Mouse (Mus musculus): ENCODE results near the gene Uspl1.
"Not testable (repeated sequence)": the region's sequence is repeated elsewhere in the genome, so short reads cannot be mapped to it uniquely, and the experiment has no call there.

Uspl1 gene

DNA sequence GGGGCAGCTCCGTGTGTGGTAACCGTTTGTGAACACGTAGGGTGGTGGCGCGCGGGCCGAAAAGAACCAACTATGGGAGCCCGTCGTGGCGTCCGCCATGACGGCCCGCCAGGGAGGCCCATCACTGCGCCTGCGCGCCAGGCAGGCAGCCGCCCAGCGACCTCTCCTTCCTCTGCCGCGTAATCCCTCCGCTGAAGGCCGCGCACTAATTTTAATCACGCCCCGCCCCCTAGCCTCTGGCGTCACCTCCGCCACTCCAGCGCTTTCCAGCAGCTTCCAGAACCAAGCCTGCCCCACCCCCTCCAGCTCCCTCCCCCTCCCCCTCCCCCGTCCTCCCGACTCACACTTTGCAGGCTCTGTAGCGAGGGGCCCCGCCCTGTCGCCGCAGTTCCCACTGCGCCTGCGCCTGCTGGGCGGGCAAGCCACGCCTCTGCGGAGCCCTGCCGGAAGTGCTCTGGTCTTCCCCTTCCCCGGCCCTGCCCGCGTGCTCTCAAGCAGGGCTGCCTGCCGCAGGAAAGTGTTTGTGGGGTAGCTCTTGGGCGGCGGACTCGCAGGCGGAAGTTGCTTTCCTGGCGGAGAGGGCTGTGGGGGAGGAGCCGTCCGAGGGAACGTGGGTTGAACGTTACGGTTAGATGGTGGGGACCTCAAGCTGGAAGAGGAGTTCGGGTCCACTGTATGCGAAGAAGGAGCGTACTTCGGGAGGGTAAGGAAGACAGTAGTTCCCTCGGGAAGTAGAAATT is at the start of gene Uspl1, which contains the start of gene Hmgb1:
TSS of gene Uspl1 (plus strand) at position 247 of the 740 bp plus-strand sequence.
TSS of gene Hmgb1 (minus strand) at position 386 of the 740 bp plus-strand sequence.
- peak; percentile 98 for DNase-seq

DNA sequence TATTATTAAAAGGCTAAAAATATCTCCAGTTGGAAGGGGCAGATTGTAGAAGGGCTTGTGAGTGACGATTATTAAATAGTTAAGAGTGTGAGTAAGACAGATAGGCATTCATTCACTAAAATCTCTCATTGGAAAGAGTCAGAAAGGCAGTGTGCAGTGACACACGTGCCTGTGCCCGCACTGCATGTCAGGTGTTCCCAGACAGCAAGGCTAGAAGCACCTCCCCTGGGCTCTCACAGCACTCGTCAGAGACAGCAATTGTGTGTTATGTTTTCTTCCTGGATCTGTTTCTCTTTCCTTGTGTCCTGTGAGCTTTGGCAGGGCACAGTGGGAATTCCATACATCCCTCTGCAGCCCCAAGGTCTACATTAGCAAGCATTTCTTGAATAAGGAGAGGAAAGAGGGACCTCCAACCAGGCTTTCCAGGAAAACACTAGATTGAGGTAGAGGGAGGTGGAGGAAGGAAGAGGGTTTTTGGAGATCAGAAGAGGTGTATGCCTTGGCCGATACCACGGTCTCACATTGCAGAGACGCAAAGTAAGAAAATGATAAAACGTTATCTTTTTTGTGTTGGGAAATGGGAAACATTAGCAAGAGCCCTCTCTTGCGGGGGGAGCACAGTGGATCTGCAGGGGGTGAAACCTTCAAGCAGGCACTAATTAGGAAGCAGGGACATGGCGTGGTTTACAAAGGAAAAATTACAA is 49.2 kb upstream of the Uspl1 start:
- no peak for DNase-seq

- DNase-seq, result no peak
Measured at GRCm38 (mm10) chr5:149135455-149136354, 48.4 kb upstream of the Uspl1 start.

- DNase-seq, result peak; percentile 12
Measured at GRCm38 (mm10) chr5:149136933-149137365, 47.2 kb upstream of the Uspl1 start.

- DNase-seq, result no peak
Measured at GRCm38 (mm10) chr5:149137447-149137846, 46.7 kb upstream of the Uspl1 start.

DNA sequence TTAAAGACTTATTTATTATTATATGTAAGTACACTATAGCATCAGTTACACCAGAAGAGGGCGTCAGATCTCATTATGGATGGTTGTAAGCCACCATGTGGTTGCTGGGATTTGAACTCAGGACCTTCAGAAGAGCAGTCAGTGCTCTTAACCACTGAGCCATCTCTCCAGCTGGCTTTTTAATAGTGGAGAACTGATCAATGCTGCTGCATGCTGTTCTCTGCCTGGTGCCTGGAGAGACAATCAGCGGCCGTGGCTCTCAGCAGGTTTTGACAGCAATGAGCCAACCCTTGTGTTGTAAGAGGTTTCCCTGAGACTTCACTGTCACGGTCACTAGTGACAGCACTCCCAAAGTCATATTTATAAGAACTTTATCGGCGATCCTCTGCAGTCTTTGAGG is 46.1 kb upstream of the Uspl1 start:
- DNase-seq, result not testable (repeated sequence)

- no peak for DNase-seq
Measured at GRCm38 (mm10) chr5:149140336-149140735, 43.8 kb upstream of the Uspl1 start.

DNA sequence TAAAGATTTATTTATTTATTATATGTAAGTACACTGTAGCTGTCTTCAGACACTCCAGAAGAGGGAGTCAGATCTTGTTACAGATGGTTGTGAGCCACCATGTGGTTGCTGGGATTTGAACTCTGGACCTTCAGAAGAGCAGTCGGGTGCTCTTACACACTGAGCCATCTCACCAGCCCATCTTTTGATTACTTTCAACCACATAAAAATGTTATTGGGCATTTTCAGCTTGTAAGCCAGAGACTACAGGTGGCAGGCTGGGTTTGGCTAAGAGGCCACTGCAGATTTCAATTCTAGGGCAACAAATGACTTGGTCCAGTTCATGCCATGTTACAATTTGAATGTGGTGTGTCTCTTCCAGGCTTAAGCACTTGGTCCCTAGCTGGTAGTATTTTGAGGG is 43.0 kb upstream of the Uspl1 start:
- DNase-seq, result not testable (repeated sequence)

DNA sequence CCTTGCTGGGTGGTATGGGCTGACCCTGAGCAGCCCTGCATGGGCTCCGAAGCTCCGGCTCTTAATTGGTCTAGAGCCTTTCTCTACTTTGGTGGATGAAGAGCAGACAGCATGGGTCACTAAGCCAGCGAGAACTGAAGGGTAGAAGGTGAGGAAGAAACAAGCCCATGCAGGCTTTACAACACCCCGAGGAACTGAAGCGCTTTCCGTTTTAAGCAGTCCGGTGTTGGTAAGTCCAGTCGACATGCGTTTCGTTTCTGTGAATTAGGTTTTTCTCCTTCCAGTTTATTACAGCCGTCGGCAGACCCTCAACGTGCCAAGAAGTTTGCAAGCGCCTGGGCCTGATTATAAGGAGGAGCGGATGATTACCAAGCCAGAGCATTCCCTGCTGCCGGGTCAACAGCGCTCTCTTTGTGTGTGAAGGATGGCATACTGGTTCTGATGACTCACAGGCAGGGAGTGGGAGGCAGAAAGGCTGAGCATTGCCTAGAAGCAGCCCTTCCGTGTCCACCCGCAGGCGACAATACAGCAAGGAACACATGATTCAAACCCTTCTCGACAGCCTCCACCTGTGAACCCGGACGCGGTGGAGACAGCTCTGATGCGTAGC is 40.3 kb upstream of the Uspl1 start:
- peak; percentile 30 for DNase-seq

DNA sequence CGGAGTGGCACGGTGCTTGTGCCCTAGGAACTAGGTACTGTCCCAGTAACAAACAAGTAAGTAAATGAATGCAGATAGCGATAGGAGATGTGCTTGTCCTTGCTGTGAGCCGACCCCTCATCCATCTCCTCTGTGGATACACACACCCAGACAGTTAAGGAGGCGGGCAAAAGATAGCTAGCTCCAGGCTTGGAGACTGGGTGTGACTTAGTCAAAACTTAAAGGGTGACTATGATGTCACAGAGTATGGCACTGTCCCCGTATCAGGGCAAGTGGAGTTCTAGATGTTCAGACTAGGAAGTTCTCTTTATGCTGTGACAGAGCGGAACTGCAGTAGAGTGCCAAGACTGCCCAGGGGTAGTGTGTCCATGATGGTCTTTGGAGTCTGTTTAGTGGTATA is 37.5 kb upstream of the Uspl1 start:
- DNase-seq, result no peak

DNA sequence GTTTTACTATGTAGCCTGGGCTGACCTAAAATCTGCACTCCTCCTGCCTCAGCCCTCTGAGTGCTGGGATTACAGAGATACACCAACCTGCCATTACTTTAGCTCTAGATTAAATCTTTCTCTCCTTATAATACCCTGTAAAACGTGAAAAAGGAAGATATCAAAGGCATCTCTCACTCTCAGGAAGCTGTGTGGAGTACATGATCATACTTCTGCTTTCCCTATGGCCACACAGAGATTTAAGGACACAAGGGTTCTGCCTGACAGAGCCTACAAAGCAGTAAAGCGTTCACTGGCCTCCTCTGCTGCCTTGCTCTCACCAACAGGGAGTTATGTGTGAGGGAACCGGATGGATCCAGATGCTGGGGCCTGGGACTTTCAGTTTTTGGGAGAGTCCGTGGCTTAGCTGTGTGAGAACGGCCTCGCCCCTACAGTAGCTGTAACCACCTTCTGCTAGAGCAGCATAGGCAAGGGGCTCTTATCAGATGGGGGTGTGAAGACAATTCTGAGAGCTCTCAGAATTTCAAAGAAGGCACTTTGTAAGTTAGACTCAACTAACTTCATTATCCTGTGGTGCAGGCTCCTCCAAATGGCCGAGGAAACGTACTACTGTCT is 36.7 kb upstream of the Uspl1 start:
- DNase-seq, result no peak

- no peak for DNase-seq
Measured at GRCm38 (mm10) chr5:149150882-149151281, 33.3 kb upstream of the Uspl1 start.

DNA sequence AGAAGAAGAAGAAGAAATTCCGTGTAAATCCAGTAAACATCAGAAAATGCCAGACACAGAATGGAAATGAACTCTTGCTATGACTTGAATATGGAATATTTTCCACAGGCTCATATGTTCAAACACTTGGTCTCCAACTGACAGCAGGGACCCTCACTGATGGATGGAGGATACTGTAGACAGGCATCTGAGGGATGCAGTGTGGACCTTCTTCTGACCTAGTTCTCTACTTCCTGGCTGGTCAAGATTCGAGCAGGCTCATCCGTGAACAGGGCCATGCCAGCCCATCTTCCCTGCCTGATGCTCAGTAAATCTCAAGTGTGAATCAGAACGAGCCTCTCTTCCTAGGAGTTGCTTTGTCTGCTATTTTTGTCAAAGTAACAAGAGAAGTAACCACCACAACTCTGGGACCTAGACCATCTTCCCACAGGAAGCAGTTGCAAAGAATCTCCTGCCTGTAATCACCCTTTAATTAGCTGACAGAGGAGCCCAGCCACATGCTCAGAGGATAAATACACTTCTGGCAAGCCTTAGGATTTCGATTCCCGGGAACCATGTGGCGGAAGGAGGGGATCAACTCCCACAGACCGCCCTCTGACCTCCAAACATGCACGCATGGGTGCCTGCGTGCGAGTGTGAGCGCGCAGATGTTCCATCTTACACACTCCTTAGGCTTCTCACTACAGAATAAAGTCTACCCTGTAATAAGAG is 31.9 kb upstream of the Uspl1 start:
- peak; percentile 85 for DNase-seq

GRCm38 (mm10) chr5:149152774-149153155 is 31.4 kb upstream of the Uspl1 start:
- peak; percentile 41 for DNase-seq

DNA sequence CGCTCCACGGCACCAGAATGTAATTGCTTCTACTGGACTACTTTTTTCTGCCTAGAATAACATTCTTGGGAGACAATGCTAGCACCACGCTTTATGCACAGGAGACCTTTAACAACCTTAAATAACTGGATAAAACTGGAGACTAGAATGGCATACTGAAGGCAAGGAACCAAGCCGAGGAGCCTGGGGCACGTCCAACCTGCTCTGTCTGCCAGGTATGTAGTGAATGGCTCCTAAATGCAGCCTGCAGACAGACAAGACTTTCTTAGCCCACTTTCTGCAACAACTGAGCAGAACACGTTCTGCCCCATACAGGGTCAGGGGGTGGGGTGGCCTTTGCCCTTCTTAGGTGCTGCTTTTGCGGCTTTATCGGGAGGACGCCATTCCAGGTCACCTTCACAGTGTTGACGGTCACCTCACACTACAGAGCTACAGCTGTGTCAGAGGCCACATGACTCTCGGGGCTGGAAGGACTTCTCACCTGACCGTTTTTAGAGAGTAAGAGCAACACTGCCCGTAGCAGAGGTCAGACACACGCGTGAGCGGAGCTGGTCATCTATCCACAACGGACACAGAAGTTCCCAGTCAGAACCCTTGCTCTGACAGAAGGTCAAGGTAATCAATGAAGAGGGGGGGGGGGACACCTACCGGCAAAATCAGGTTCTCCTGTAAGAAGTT is 27.1 kb upstream of the Uspl1 start:
- no peak for DNase-seq

GRCm38 (mm10) chr5:149159021-149159420 is 25.1 kb upstream of the Uspl1 start:
- DNase-seq, result no peak

DNA sequence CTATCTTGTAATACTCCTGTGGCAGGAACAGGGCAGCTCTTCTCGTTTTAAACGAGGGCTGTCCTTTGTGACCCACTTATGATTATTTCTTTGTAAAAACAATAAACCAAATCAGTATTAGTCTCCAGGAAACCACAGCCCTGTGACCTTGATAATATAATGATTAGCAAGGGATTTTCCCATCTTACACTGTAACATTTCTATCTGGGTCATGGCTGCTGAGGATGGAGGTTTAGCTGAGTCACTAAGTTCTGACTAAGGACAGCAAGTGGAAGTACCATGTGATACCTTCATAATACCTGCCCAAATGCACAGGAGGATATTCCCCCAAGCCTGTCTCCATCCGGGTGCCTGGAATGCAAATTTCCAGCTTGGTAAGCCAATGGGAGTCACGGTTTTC is 23.7 kb upstream of the Uspl1 start:
- no peak for DNase-seq

DNA sequence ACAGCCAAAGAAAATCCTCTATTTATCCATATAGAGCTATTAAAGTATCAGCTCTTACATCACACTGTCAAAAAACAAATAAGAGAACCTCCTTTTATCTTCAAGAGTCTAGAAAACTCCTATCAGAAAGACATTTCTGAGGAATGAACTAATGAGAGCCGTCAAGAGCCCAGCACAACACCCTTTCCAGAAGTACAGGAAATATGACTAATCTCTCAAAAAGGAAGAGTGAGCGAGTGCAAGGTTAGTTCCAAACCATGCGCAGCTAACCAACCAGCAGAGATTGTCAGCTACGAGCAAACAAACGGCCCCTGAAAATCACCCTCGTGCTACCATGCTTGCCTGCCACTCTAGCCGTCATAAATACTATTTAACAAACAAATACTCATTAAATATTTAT is 21.3 kb upstream of the Uspl1 start:
- DNase-seq, result peak; percentile 67

- no peak for DNase-seq
Measured at GRCm38 (mm10) chr5:149164881-149165280, 19.3 kb upstream of the Uspl1 start.

- DNase-seq, result no peak
Measured at GRCm38 (mm10) chr5:149166011-149166410, 18.1 kb upstream of the Uspl1 start.

GRCm38 (mm10) chr5:149168051-149168450 is 16.1 kb upstream of the Uspl1 start:
- DNase-seq, result no peak
